Mouse (Mus musculus) cerebellum, adult 11-12 months (tissue): Measurements from ENCODE around the gene Tnnt1.

Experiments used
- DNase-seq: peaks from one replicate; pipeline ENCODE4 v3.0.0; 2022

Tnnt1 gene

GRCm38 (mm10) chr7:4521231-4522003, 5.2 kb upstream of the Tnnt1 start:
- no peak for DNase-seq

- no peak for DNase-seq
Measured at GRCm38 (mm10) chr7:4518487-4518886, 2.3 kb upstream of the Tnnt1 start.

GRCm38 (mm10) chr7:4515853-4516252, 329 bp downstream of the Tnnt1 start:
- DNase-seq = no peak

- DNase-seq = no peak
Measured at GRCm38 (mm10) chr7:4513829-4514712, 2.1 kb downstream of the Tnnt1 start.

- DNase-seq = no peak
Measured at GRCm38 (mm10) chr7:4513236-4513635, 2.9 kb downstream of the Tnnt1 start.

- no peak for DNase-seq
Measured at GRCm38 (mm10) chr7:4511489-4512224, 4.5 kb downstream of the Tnnt1 start.

- peak; percentile 49 for DNase-seq
Measured at GRCm38 (mm10) chr7:4509863-4510608, 6.1 kb downstream of the Tnnt1 start.

- no peak for DNase-seq
Measured at GRCm38 (mm10) chr7:4508739-4509116, 7.5 kb downstream of the Tnnt1 start.

- no peak for DNase-seq
Measured at GRCm38 (mm10) chr7:4508062-4508738, 8.0 kb downstream of the Tnnt1 start.

- DNase-seq = no peak
Measured at GRCm38 (mm10) chr7:4507220-4507619, 9.0 kb downstream of the Tnnt1 start.

GRCm38 (mm10) chr7:4504646-4505435, 11.3 kb downstream of the Tnnt1 start:
- DNase-seq = peak; percentile 50

- no peak for DNase-seq
Measured at GRCm38 (mm10) chr7:4503858-4504257, 12.3 kb downstream of the Tnnt1 start.

- DNase-seq = peak; percentile 47
Measured at GRCm38 (mm10) chr7:4503100-4503499, 13.1 kb downstream of the Tnnt1 start.

GRCm38 (mm10) chr7:4502421-4503090, 13.6 kb downstream of the Tnnt1 start:
- peak; percentile 67 for DNase-seq

- DNase-seq = peak; percentile 95
Measured at GRCm38 (mm10) chr7:4501558-4502397, 14.4 kb downstream of the Tnnt1 start, which contains the start of gene Ppp1r12c. Gene Ppp1r12c, minus strand, starts transcription at chr7:4501680.

GRCm38 (mm10) chr7:4500892-4501471, 15.2 kb downstream of the Tnnt1 start:
- DNase-seq = peak; percentile 77

- DNase-seq = no peak
Measured at GRCm38 (mm10) chr7:4499034-4499433, 17.1 kb downstream of the Tnnt1 start.

GRCm38 (mm10) chr7:4498251-4498650, 17.9 kb downstream of the Tnnt1 start:
- DNase-seq = peak; percentile 59
